Mouse (Mus musculus) liver, embryonic 13.5 days (tissue): ENCODE measurements around the gene Camk2n1. TPM values are rescaled to one million over a fixed set of nuclear protein-coding genes. Genes with fewer than 3 reads are reported as not detected.
A peak's percentile ranks its signal among the peaks of the same experiment; 100 is the strongest.

ENCODE experiments used
- ATAC-seq: fragments of 200-750 bp; cut with Nextera tagmentation; 2 replicates; pipeline ENCODE4 v1.8.0; 2017; ENCODE audit warnings: low read depth, mild to moderate bottlenecking, moderate number of reproducible peaks, moderate library complexity
- DNase-seq: peaks from one replicate; pipeline ENCODE4 v3.0.0; 2022
- H3K27ac ChIP-seq: fragments of 300-500 bp; sonication (generic); 2 replicates; pipeline ENCODE4 v1.5.1; 2015; ENCODE audit warnings: moderate library complexity, mild to moderate bottlenecking, inconsistent platforms
- H3K27me3 ChIP-seq: fragments of 300-500 bp; sonication (generic); 2 replicates; pipeline ENCODE4 v1.6.1; 2015; ENCODE audit warnings: mild to moderate bottlenecking, inconsistent platforms
- H3K36me3 ChIP-seq: fragments of 300-500 bp; sonication (generic); 2 replicates; pipeline ENCODE4 v1.6.1; 2015; ENCODE audit warnings: mild to moderate bottlenecking, inconsistent platforms
- H3K4me1 ChIP-seq: fragments of 300-500 bp; sonication (generic); replicated peaks from 2 replicates; pipeline ENCODE4 v1.6.1; 2015; ENCODE audit warnings: inconsistent platforms
- H3K4me2 ChIP-seq: fragments of 300-500 bp; sonication (generic); 2 replicates; pipeline ENCODE4 v1.6.1; 2015; ENCODE audit warnings: inconsistent platforms, mild to moderate bottlenecking, moderate library complexity
- H3K4me3 ChIP-seq: fragments of 300-500 bp; sonication (generic); replicated peaks from 2 replicates; pipeline ENCODE4 v1.5.1; 2015; ENCODE audit warnings: mild to moderate bottlenecking, inconsistent platforms
- H3K9ac ChIP-seq: fragments of 300-500 bp; sonication (generic); 2 replicates; pipeline ENCODE4 v1.6.1; 2015; ENCODE audit warnings: mild to moderate bottlenecking, inconsistent platforms
- H3K9me3 ChIP-seq: fragments of 300-500 bp; sonication (generic); replicated peaks from 2 replicates; pipeline ENCODE4 v1.6.1; 2016; ENCODE audit warnings: inconsistent platforms
- WGBS: fragments of 180-500 bp; shearing (Covaris S2); methylation state at CpG from one replicate; pipeline ENCODE4 v1.1.7; 2015; ENCODE audit not compliant: insufficient replicate concordance; 5-methylcytosine and 5-hydroxymethylcytosine counted together
- polyA plus RNA-seq: library from polyadenylated mRNA; unstranded; fragments of >200 nt; fragmentation: Nextera tagmentation; extraction: Ambion mirVana; gene quantifications from 2 replicates; pipeline ENCODE4 v1.2.1, GENCODE M21; 2015

The Camk2n1 gene
- polyA plus RNA-seq, 1 experiment from 2014 or later: 1.3 TPM

GRCm38 (mm10) chr4:138458735-138459440 is 4.8 kb downstream of the Camk2n1 start:
- WGBS: 38% methylated on average over 5 of the region's 5 CpGs
- no peak overlapping the region for H3K9ac ChIP-seq
- no peaks in the 10 kb centered on the region for H3K9me3 ChIP-seq
- H3K4me1 ChIP-seq: peaks cover 31% of the 10 kb centered on the region
- ATAC-seq (no peak), DNase-seq (no peak)
- no peaks in the 10 kb centered on the region for H3K36me3 ChIP-seq
- H3K4me3 ChIP-seq: no peak overlapping the region
- H3K4me2 ChIP-seq: peak overlapping the region; percentile 26
- peak overlapping the region; percentile 53; the same call in 1 of the 2 replicates for H3K27ac ChIP-seq
- H3K27me3 ChIP-seq: peaks cover 94% of the 10 kb centered on the region

- DNase-seq (no peak), ATAC-seq (peak; percentile 32; the same call in 1 of the 2 replicates)
- Histone ChIP-seq H3K4me1 (peaks cover 35% of the 10 kb centered on the region), H3K9me3 (no peaks in the 10 kb centered on the region), H3K27me3 (peaks cover 94% of the 10 kb centered on the region), H3K4me2 (peak overlapping the region; percentile 26), H3K4me3 (no peak overlapping the region), H3K36me3 (no peaks in the 10 kb centered on the region), H3K27ac (peak overlapping the region; percentile 53; the same call in 1 of the 2 replicates), H3K9ac (no peak overlapping the region; the same call in 1 of the 2 replicates)
- 59% methylated on average over 6 of the region's 6 CpGs for WGBS
Observed at GRCm38 (mm10) chr4:138459775-138460174, 5.7 kb downstream of the Camk2n1 start.

- H3K27me3 ChIP-seq: peaks cover 94% of the 10 kb centered on the region
- H3K27ac ChIP-seq: peak overlapping the region; percentile 43; the same call in 1 of the 2 replicates
- no peak overlapping the region for H3K4me3 ChIP-seq
Observed at GRCm38 (mm10) chr4:138460910-138461309, 6.8 kb downstream of the Camk2n1 start.

GRCm38 (mm10) chr4:138461471-138461870 is 7.4 kb downstream of the Camk2n1 start:
- peaks cover 39% of the 10 kb centered on the region for H3K4me1 ChIP-seq
- H3K9me3 ChIP-seq: no peaks in the 10 kb centered on the region
- no peak overlapping the region for H3K9ac ChIP-seq
- no peak overlapping the region; the same call in 1 of the 2 replicates for H3K27ac ChIP-seq
- no peak overlapping the region for H3K4me3 ChIP-seq
- H3K36me3 ChIP-seq: no peaks in the 10 kb centered on the region
- ATAC-seq: no peak
- peaks cover 94% of the 10 kb centered on the region for H3K27me3 ChIP-seq
- 70% methylated on average over 5 of the region's 5 CpGs for whole genome bisulfite sequencing
- no peak overlapping the region for H3K4me2 ChIP-seq
- no peak for DNase-seq

More at GRCm38 (mm10) chr4:138460910-138461309, 6.8 kb downstream of the Camk2n1 start:
- 14% methylated on average over 9 of the region's 9 CpGs for WGBS
- peaks cover 39% of the 10 kb centered on the region for H3K4me1 ChIP-seq
- no peak overlapping the region for H3K9ac ChIP-seq
- no peaks in the 10 kb centered on the region for H3K9me3 ChIP-seq
- H3K36me3 ChIP-seq: no peaks in the 10 kb centered on the region
- DNase-seq (no peak), ATAC-seq (no peak)
- H3K4me2 ChIP-seq: no peak overlapping the region

DNA sequence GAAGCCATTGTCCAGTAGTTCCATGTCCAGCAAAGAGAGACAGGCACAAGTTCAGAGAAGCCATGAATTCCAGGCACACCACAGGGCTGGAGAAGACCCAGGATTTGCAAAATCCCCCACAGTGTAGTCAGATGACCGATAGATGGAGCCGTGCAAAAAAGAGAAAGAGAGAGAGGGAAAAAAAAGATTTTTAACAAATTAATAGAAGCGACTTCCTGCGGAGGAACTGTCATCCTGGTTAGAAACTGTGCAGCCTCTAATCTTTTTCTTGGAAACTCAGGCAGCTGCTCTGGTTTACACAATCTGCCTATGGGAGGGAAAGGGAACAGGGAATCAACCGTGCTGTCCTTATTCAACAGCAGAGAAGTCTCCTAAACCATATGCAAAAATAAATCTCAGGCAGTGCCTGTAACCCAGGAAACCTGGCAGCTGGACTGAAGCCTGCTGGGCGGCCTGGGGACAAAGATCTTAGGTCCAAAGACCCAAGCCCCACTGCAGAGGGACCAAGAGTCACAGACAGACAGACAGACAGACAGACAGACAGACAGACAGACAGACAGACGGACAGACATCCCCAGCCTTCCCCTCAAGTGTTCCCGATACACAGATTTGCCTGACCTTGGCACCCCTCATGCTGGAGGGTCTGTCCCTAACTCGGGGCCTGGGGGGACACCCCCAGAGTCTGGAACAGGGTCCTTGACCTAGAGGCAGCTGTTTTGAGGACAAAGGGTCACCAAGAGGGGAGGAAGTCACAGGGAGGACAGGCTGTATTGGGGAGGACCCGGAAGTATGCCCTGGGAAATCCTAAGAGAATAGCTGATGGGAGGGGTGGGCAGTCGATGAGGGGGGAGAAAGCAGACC is 9.1 kb downstream of the Camk2n1 start:
- Histone ChIP-seq H3K27ac (peak overlapping the region; percentile 61), H3K4me3 (no peak overlapping the region), H3K36me3 (no peaks in the 10 kb centered on the region), H3K4me2 (peak overlapping the region; percentile 41), H3K4me1 (peaks cover 33% of the 10 kb centered on the region), H3K27me3 (peaks cover 95% of the 10 kb centered on the region), H3K9me3 (no peaks in the 10 kb centered on the region), H3K9ac (no peak overlapping the region)
- ATAC-seq (no peak; the same call in 1 of the 2 replicates), DNase-seq (no peak)
- WGBS: 2% methylated on average over 11 of the region's 11 CpGs

DNA sequence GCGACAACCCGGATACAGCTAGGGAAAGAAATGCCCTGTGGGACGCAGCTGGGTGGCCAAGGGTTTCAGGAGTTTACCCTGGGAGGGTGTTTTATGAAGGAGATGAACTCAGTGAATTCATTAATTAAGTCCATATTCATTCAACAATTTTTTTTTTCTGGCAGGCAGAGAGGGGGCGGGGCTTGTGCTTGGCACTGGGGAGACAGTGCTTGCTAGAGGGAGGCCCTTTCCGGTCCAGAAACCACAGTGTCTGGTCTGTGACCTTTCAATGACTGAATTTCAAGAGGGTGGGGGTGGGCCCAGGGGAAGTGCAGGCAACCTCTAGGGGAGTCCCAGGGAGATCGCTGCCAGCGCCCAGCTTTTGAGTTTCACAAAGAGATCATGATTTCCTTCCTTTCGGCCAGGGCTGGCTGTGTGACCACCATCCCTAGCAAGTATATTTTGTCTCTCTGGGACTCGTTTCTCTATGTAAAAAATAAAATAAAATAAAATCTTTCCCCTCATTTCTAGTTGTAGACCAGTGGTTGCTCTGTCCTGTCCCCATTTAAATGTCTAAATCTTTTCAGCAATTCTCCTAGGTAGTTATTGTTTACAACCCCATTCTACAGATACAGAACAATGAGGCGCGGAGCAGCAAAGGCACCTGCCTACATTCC is 9.8 kb downstream of the Camk2n1 start:
- DNase-seq (no peak), ATAC-seq (peak; percentile 53; the same call in 1 of the 2 replicates)
- H3K9ac ChIP-seq: no peak overlapping the region
- H3K4me3 ChIP-seq: no peak overlapping the region
- H3K27me3 ChIP-seq: peaks cover 91% of the 10 kb centered on the region
- peaks cover 32% of the 10 kb centered on the region for H3K4me1 ChIP-seq
- H3K27ac ChIP-seq: peak overlapping the region; percentile 61
- H3K9me3 ChIP-seq: no peaks in the 10 kb centered on the region
- 3% methylated on average over 11 of the region's 11 CpGs for WGBS
- H3K4me2 ChIP-seq: peak overlapping the region; percentile 41
- H3K36me3 ChIP-seq: no peaks in the 10 kb centered on the region

DNA sequence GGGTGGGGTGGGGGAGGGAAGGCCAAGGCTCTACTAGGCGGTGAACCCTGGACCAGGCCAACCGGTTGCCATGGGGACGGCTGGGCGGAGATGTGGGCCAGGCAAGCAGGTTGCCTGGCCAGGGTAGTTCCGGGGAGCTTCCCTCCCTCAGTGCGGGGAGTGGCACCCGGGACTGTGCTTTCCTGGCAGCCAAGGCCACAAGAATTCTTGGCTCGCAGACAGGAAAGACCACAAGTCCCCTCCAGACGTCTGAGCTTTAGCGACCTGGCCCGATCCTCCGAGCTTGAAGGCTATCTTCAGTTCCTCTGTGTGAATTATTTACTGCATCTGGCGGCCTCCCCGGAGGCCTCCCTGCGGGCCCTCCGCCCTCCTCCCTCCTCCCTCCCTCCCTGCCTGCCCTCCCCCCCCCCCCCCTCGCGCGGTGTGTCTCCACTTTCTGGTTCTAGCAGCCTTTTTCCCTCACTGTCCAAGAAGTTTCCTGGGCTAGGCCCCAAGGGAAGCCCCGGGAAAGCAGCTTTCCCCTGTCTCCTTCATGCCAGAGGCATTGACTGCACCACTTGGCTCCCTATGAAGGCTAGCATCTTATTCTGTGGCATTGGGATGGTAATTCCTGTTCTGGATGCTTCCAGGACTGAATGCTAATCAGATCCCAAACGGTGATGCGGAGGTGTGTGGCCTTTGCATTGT is 10.7 kb downstream of the Camk2n1 start:
- Histone ChIP-seq H3K27me3 (peaks cover 83% of the 10 kb centered on the region), H3K27ac (peak overlapping the region; percentile 43; the same call in 1 of the 2 replicates), H3K9ac (no peak overlapping the region), H3K36me3 (no peaks in the 10 kb centered on the region), H3K4me1 (peaks cover 29% of the 10 kb centered on the region), H3K4me3 (peak overlapping the region; percentile 12; the same call in 1 of the 2 replicates), H3K4me2 (peak overlapping the region; percentile 41), H3K9me3 (no peaks in the 10 kb centered on the region)
- no peak for DNase-seq
- ATAC-seq: peak; percentile 60
- 2% methylated on average over 18 of the region's 22 CpGs for WGBS

- ATAC-seq (no peak), DNase-seq (no peak)
- Histone ChIP-seq H3K9ac (no peak overlapping the region), H3K9me3 (no peaks in the 10 kb centered on the region), H3K36me3 (no peaks in the 10 kb centered on the region), H3K4me2 (no peak overlapping the region), H3K4me1 (peaks cover 29% of the 10 kb centered on the region), H3K27ac (no peak overlapping the region), H3K27me3 (peaks cover 78% of the 10 kb centered on the region), H3K4me3 (no peak overlapping the region)
- 31% methylated on average over 8 of the region's 8 CpGs for WGBS
Observed at GRCm38 (mm10) chr4:138465446-138465845, 11.3 kb downstream of the Camk2n1 start.

- no peak overlapping the region for H3K4me3 ChIP-seq
- no peaks in the 10 kb centered on the region for H3K9me3 ChIP-seq
- H3K4me1 ChIP-seq: peaks cover 26% of the 10 kb centered on the region
- DNase-seq: no peak
- no peak overlapping the region for H3K27ac ChIP-seq
- no peak for ATAC-seq
- no peak overlapping the region for H3K4me2 ChIP-seq
- 43% methylated on average over 6 of the region's 6 CpGs for WGBS
- peaks cover 69% of the 10 kb centered on the region for H3K27me3 ChIP-seq
- no peak overlapping the region for H3K9ac ChIP-seq
- no peaks in the 10 kb centered on the region for H3K36me3 ChIP-seq
Observed at GRCm38 (mm10) chr4:138466690-138467089, 12.6 kb downstream of the Camk2n1 start.

DNA sequence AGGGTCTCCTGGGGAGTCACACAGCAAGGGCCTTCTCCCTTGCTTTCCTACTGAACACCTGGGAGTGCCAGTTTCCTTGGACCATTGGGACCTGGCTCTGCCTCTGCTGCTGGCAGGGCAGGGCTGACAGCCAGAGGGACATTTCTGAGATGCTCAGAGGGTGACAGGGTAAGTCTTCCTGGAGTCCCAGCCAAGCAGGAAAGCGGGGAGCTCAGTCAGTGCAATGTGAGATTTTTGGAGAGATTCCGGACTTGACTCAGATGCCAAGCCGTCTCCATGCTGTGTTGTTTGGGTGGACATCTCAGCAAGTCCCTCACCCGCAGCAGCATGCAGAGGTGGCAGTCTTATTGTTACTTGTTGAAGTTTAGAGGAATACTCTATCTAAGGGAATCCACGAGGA is 13.3 kb downstream of the Camk2n1 start:
- Histone ChIP-seq H3K9me3 (no peaks in the 10 kb centered on the region), H3K9ac (no peak overlapping the region), H3K4me1 (peaks cover 24% of the 10 kb centered on the region), H3K27ac (no peak overlapping the region), H3K4me3 (no peak overlapping the region), H3K4me2 (no peak overlapping the region), H3K27me3 (peaks cover 61% of the 10 kb centered on the region), H3K36me3 (no peaks in the 10 kb centered on the region)
- DNase-seq (no peak), ATAC-seq (no peak)
- 67% methylated on average over 5 of the region's 5 CpGs for WGBS
